Mouse (Mus musculus) heart, adult 11 months (tissue): ENCODE measurements at regions not wholly inside any gene's neighbourhood (a gene's known extent, or its start where the extent isn't known, plus 50 kb on each side); places are given as distances from the start of the nearest gene placed in this dataset.
"Not testable (repeated sequence)": the region's sequence is repeated elsewhere in the genome, so short reads cannot be mapped to it uniquely, and the experiment has no call there.

ENCODE experiments used
- DNase-seq: peaks from one replicate; pipeline ENCODE4 v3.0.0; 2022

GRCm38 (mm10) chr1:7388627-7389026 is 2580.9 kb downstream of the Gm37988 start:
- no peak for DNase-seq

GRCm38 (mm10) chr1:7393508-7393907 is 2585.8 kb downstream of the Gm37988 start:
- DNase-seq = no peak

- no peak for DNase-seq
Measured at GRCm38 (mm10) chr1:7394161-7394560, 2586.5 kb downstream of the Gm37988 start.

GRCm38 (mm10) chr1:7395527-7395926 is 2587.8 kb downstream of the Gm37988 start:
- peak; percentile 80 for DNase-seq

- peak; percentile 91 for DNase-seq
Measured at GRCm38 (mm10) chr1:7396867-7397806, 2589.4 kb downstream of the Gm37988 start.

GRCm38 (mm10) chr1:7397807-7398446 is 2590.2 kb downstream of the Gm37988 start:
- peak; percentile 100 for DNase-seq

GRCm38 (mm10) chr1:7398678-7399218 is 2591.1 kb downstream of the Gm37988 start:
- DNase-seq = no peak

GRCm38 (mm10) chr1:7405651-7406050 is 2598.0 kb downstream of the Gm37988 start:
- DNase-seq = not testable (repeated sequence)

GRCm38 (mm10) chr1:7414444-7414843 is 2606.8 kb downstream of the Gm37988 start:
- DNase-seq = no peak

GRCm38 (mm10) chr1:7451660-7452155 is 2644.0 kb downstream of the Gm37988 start:
- DNase-seq = no peak

GRCm38 (mm10) chr1:7454931-7455330 is 2647.2 kb downstream of the Gm37988 start:
- no peak for DNase-seq

GRCm38 (mm10) chr1:7457895-7458294 is 2650.2 kb downstream of the Gm37988 start:
- DNase-seq = no peak

GRCm38 (mm10) chr1:7494096-7494495 is 2686.4 kb downstream of the Gm37988 start:
- DNase-seq = no peak

GRCm38 (mm10) chr1:7499042-7499441 is 2691.3 kb downstream of the Gm37988 start:
- DNase-seq = no peak

GRCm38 (mm10) chr1:7502363-7502762 is 2694.7 kb downstream of the Gm37988 start:
- DNase-seq = no peak

- no peak for DNase-seq
Measured at GRCm38 (mm10) chr1:7518791-7519190, 2711.1 kb downstream of the Gm37988 start.

GRCm38 (mm10) chr1:7533506-7533905 is 2725.8 kb downstream of the Gm37988 start:
- DNase-seq = no peak

- no peak for DNase-seq
Measured at GRCm38 (mm10) chr1:7535191-7535590, 2727.5 kb downstream of the Gm37988 start.

GRCm38 (mm10) chr1:7543492-7543891 is 2735.8 kb downstream of the Gm37988 start:
- DNase-seq = no peak

- DNase-seq = no peak
Measured at GRCm38 (mm10) chr1:7548261-7548660, 2740.6 kb downstream of the Gm37988 start.

- no peak for DNase-seq
Measured at GRCm38 (mm10) chr1:7574787-7575186, 2767.1 kb downstream of the Gm37988 start.

GRCm38 (mm10) chr1:7586409-7586808 is 2778.7 kb downstream of the Gm37988 start:
- no peak for DNase-seq

- DNase-seq = no peak
Measured at GRCm38 (mm10) chr1:7591327-7591726, 2783.6 kb downstream of the Gm37988 start.
